Mouse (Mus musculus) hindbrain, embryonic 10.5 days (tissue): ENCODE measurements around the gene Phospho1. TPM values are rescaled to one million over a fixed set of nuclear protein-coding genes. Genes with fewer than 3 reads are reported as not detected.
A peak's percentile ranks its signal among the peaks of the same experiment; 100 is the strongest.
"Not testable (repeated sequence)": the region's sequence is repeated elsewhere in the genome, so short reads cannot be mapped to it uniquely, and the experiment has no call there.

Experiments used
- DNase-seq: peaks from one replicate; pipeline ENCODE4 v3.0.0-alpha.2; 2017; ENCODE audit warnings: low spot score
- H3K27ac ChIP-seq: fragments of 300-500 bp; sonication (generic); 2 replicates; pipeline ENCODE4 v1.5.1; 2016; ENCODE audit warnings: mild to moderate bottlenecking, moderate library complexity
- H3K27me3 ChIP-seq: fragments of 300-500 bp; sonication (generic); 2 replicates; pipeline ENCODE4 v1.6.1; 2016; ENCODE audit warnings: mild to moderate bottlenecking; ENCODE audit not compliant: poor library complexity, insufficient read depth, severe bottlenecking
- H3K36me3 ChIP-seq: fragments of 300-500 bp; sonication (generic); 2 replicates; pipeline ENCODE4 v1.6.1; 2016; ENCODE audit warnings: mild to moderate bottlenecking, moderate library complexity
- H3K4me1 ChIP-seq: fragments of 300-500 bp; sonication (generic); replicated peaks from 2 replicates; pipeline ENCODE4 v1.6.1; 2016; ENCODE audit warnings: mild to moderate bottlenecking
- H3K4me3 ChIP-seq: fragments of 300-500 bp; sonication (generic); 2 replicates; pipeline ENCODE4 v1.5.1; 2016; ENCODE audit warnings: mild to moderate bottlenecking, moderate library complexity
- H3K9me3 ChIP-seq: fragments of 300-500 bp; sonication (generic); 2 replicates; pipeline ENCODE4 v1.6.1; 2016; ENCODE audit warnings: mild to moderate bottlenecking, moderate library complexity
- WGBS: fragments of 180-500 bp; shearing (Covaris S2); methylation state at CpG from one replicate; pipeline ENCODE4 v1.1.7; 2016; 5-methylcytosine and 5-hydroxymethylcytosine counted together
- polyA plus RNA-seq: library from polyadenylated mRNA; unstranded; fragments of >200 nt; fragmentation: Nextera tagmentation; extraction: Ambion mirVana; gene quantifications from 2 replicates; pipeline ENCODE4 v1.2.1, GENCODE M21; 2016

Gene Phospho1
- polyA plus RNA-seq, 1 experiment from 2014 or later = 0.42 TPM

DNA sequence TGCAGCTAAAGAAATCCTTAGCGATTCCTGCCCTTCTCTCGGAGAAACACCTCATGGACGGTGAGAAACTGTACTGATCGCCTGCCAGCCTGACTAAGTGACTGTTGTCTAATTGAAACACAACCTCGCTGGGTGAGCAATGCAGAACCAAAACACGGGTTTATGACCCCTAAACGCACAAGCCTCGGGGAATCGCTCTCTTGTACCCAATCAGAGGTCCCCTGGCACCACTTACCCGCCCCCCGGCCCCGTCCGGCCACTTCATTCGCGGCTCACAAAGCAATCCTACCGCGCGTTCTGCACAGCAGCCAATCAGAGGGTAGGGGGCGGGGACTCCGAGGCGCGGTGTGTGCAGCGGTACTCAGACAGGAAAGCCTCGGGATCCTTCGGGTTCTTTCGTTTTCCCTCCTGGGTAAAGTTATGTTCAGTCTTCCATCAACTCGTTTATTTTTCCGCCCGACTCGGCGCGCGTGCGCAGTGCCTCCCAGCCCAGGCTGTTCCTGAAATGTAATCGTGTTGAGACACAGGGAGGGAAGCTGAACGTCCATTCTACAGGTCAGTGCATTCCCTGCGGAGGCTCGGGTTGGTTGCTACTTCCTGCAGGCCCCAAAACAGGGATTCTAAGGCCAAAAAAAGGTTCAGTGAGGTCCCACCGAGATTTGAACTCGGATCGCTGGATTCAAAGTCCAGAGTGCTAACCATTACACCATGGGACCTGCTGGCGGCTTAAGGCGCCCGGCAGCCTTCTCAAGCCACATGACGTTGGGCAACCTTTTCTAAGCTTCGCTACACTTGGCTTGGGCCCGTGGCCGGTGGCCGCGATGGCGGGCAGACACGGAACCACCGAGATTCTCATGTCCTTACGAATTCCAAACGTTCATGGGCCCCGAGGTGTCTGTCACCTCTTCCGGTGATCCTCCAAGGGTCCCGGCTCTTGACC, 34.5 kb downstream of the Phospho1 start:
- no peaks in the 10 kb centered on the region for H3K36me3 ChIP-seq
- WGBS = under 1% methylated on average over 58 of the region's 58 CpGs
- H3K4me3 ChIP-seq = peak overlapping the region; percentile 81
- 0 out of 2 replicates have a peak, but pooled peaks cover 4% of the 10 kb centered on the region for H3K9me3 ChIP-seq
- no peaks in the 10 kb centered on the region for H3K27me3 ChIP-seq
- H3K4me1 ChIP-seq = peaks cover 24% of the 10 kb centered on the region
- DNase-seq = peak; percentile 98
- peak overlapping the region; percentile 88 for H3K27ac ChIP-seq

DNA sequence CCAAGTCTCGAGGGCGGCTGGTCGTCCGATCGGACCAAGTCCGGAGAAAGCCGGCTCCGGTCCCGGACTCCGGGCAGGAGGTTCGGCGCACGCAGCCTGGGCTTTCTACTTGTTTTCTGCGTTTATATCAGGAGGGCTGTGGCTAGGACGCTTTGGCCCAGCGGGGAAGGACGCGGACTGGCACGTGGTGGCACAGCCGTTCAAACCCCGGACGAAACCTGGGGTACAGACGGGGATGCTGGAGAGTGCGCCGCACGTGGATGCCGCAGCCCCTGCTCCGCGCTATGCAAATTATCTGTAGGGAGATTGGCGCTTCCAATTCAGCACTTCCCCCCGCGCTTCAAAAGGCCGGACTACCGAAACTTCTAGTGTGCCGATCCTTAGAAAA, 35.2 kb downstream of the Phospho1 start:
- Histone ChIP-seq H3K4me1 (peaks cover 24% of the 10 kb centered on the region), H3K36me3 (no peaks in the 10 kb centered on the region)
- under 1% methylated on average over 35 of the region's 35 CpGs for WGBS

DNA sequence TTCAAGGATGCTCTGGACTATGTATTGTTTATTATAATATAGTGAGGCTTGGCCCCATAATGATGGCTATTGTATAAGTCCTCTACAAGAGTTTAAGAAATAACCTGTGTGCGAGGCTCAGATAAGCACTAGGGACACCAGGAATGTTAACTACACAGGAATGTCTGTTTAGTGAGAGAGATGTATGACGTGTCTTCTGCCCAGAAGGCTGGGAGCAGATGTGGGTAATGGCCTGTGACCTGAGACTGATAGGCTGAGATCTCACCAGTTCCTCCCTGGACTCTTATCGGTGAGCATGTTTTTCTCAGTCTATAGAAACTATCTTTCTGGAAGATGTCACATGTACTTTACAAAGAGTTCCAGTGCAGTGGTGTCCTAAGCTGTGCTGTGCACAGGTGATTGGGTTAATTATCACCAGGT, 35.8 kb downstream of the Phospho1 start:
- peak overlapping the region; percentile 88 for H3K27ac ChIP-seq

More for the DNA sequence above, 35.2 kb downstream of the Phospho1 start:
- Histone ChIP-seq H3K9me3 (no peaks in the 10 kb centered on the region), H3K27ac (peak overlapping the region; percentile 88), H3K4me3 (peak overlapping the region; percentile 81), H3K27me3 (no peaks in the 10 kb centered on the region)
- peak; percentile 83 for DNase-seq

DNA sequence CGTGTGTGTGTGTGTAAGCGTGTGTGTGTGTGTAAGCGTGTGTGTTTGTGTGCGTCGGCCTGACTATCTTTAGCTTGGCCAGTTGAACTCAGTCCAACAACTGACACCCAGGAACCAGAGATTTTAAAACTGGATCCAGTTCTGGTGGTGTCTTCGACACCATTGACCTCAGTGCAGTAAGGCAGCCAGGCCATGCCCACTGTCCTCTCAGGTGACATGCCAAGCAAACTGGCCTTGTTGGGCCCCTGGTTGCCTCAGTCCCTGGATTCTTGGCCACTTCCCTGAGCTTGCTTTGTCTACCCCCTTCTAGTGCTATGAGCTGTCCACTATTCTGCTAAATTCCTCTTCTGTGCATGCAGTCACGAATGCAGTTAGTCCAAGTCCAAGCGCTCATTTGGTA, 37.1 kb downstream of the Phospho1 start:
- no peak overlapping the region for H3K4me3 ChIP-seq
- H3K4me1 ChIP-seq = peaks cover 24% of the 10 kb centered on the region
- no peaks in the 10 kb centered on the region for H3K36me3 ChIP-seq
- H3K27me3 ChIP-seq = no peaks in the 10 kb centered on the region
- 91% methylated on average over 8 of the region's 8 CpGs for WGBS
- no peaks in the 10 kb centered on the region for H3K9me3 ChIP-seq
- no peak overlapping the region for H3K27ac ChIP-seq
- DNase-seq = no peak

More for the DNA sequence above, 35.8 kb downstream of the Phospho1 start:
- DNase-seq = no peak
- H3K4me1 ChIP-seq = peaks cover 24% of the 10 kb centered on the region
- H3K27me3 ChIP-seq = no peaks in the 10 kb centered on the region
- WGBS = 51% methylated on average over 3 of the region's 3 CpGs
- H3K9me3 ChIP-seq = no peaks in the 10 kb centered on the region
- H3K4me3 ChIP-seq = peak overlapping the region; percentile 81
- H3K36me3 ChIP-seq = no peaks in the 10 kb centered on the region

DNA sequence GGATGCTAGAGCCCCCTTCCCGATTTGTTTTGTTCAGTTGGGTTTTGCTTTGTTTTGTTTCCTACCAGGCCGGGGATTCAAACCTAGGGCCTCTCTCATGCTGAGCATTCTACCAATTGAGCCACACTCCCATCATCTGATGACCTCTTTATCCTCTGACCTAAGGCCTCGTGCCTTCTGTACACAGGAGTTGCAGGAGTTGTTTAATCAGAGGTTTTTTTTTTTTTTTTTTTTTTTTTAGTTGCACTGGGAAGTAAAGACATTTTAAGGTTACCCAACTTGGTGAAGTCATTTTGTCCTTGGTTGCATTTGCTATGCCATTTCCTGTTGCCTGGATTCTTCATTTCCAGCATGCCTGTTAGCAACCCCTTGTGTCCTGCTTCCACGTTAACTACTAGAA, 45.1 kb downstream of the Phospho1 start:
- Histone ChIP-seq H3K27ac (no peak overlapping the region), H3K36me3 (no peaks in the 10 kb centered on the region), H3K27me3 (peaks cover 3% of the 10 kb centered on the region; the same call in 1 of the 2 replicates), H3K4me1 (no peaks in the 10 kb centered on the region), H3K9me3 (no peaks in the 10 kb centered on the region), H3K4me3 (no peak overlapping the region)
- 83% methylated on average over 4 of the region's 4 CpGs for WGBS
- DNase-seq = no peak

DNA sequence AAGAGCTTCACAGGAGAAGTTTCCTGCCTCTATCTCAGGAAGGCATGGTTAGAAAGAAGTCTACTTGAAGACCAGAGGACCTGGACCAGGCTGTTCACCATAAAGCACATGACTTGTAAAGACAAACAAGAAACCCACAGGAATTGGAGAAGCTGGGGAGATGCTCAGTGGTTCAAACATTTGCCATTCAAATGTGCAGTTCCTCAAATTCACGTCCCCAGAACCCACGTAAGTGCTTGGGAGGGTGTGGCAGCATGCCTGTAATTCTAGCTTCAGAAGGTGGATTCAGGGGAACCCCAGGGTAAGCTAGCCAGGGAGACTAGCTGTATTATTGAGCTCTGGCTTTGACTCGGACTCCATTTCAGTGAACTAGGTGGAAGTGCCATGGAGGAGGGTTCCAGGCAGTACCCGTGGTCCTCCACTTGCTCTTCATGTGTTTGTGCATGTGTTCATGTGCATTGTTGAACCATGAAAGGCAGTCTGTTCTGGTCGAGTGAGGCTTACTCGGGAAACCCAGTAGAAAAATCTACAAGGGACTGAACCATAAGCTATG, 45.7 kb downstream of the Phospho1 start:
- Histone ChIP-seq H3K4me3 (no peak overlapping the region), H3K9me3 (no peaks in the 10 kb centered on the region), H3K4me1 (no peaks in the 10 kb centered on the region), H3K27me3 (peaks cover 3% of the 10 kb centered on the region; the same call in 1 of the 2 replicates), H3K27ac (no peak overlapping the region), H3K36me3 (no peaks in the 10 kb centered on the region)
- 77% methylated on average over 6 of the region's 6 CpGs for WGBS
- DNase-seq = no peak

DNA sequence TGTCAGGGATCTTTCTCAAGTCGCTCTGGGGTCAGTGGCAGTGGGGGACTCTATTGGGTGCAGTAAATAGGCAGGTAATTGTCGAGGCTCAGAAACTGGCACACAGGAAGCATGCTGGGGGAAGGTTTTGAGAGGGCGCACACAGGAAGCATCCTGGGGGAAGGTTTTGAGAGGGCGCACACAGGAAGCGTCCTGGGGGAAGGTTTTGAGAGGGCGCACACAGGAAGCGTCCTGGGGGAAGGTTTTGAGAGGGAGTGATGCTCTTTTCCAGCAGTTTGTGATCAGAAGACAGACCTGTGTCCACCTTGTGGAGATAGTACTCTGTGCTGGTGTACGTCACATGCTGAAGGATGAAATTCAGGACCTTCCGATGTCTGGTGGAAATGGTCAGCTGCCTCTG, 51.5 kb downstream of the Phospho1 start:
- Histone ChIP-seq H3K4me3 (0 out of 2 replicates have a peak overlapping the region, but pooled peaks have one; percentile 5), H3K27ac (no peak overlapping the region), H3K27me3 (peaks cover under 1% of the 10 kb centered on the region; the same call in 1 of the 2 replicates), H3K36me3 (no peaks in the 10 kb centered on the region), H3K9me3 (no peaks in the 10 kb centered on the region), H3K4me1 (no peaks in the 10 kb centered on the region)
- DNase-seq = no peak
- WGBS = 28% methylated on average over 9 of the region's 9 CpGs

DNA sequence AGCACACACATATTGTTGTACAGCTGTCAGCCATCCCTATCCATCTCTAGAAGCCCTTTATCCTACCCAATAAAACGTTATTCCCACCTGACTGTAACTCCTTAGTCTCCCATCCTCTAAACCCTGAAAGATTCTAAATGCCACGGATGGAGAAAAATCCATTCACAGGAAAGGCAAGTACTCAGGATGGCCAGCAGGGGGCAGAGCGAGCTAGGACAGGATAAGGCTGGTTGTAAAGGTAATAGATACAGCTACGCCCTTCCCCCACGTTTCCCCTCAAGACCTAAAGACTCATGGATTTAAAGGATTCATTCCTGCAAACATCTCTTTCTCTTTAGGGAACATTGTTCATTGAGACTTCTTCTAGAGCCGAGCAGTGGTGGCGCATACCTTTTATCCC, 52.0 kb downstream of the Phospho1 start:
- peak; percentile 64 for DNase-seq
- Histone ChIP-seq H3K4me3 (no peak overlapping the region), H3K9me3 (no peaks in the 10 kb centered on the region), H3K36me3 (no peaks in the 10 kb centered on the region), H3K4me1 (no peaks in the 10 kb centered on the region), H3K27me3 (peaks cover 4% of the 10 kb centered on the region), H3K27ac (no peak overlapping the region)
- 25% methylated on average over 7 of the region's 7 CpGs for whole genome bisulfite sequencing

DNA sequence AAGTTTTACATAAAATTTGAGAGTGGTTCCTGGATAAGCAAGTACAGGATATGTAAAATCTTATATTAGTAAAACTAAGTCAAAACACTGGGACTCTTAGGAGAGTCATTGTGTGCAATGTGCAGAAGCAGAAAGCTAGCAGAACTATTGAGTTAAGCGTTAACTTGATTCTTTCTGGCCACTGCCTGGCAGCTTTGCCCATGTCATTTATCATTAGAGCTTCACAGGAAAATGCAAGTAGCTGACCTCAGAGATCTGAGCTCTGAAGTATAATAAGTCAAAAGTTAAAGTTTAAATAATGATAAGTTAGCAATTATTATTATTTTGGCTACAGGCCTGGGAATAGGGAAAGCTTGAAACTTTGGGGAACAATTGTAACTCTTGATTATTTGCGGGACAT, 55.6 kb downstream of the Phospho1 start:
- DNase-seq, H3K27ac ChIP-seq, H3K4me3 ChIP-seq, H3K27me3 ChIP-seq, H3K4me1 ChIP-seq, H3K9me3 ChIP-seq, H3K36me3 ChIP-seq: not testable (repeated sequence)
- WGBS = 85% methylated on average over 2 of the region's 2 CpGs

Other genes with a start within 250 kb of the Phospho1 start
- 28.7 and 51.6 TPM in 2 replicates for gene Ngfr, start 236.8 kb upstream of the Phospho1 start, polyA plus RNA-seq
- gene Phb, start 157.5 kb upstream of the Phospho1 start, polyA plus RNA-seq = 222 and 248 TPM in 2 replicates
- 16.7 and 17.2 TPM in 2 replicates for gene Zfp652, start 111.8 kb upstream of the Phospho1 start, polyA plus RNA-seq
- 1.1 and 1.4 TPM in 2 replicates for gene B130006D01Rik, start 100.9 kb upstream of the Phospho1 start, polyA plus RNA-seq
- 7.9 and 8.4 TPM in 2 replicates for gene Gngt2, start 12.7 kb downstream of the Phospho1 start, polyA plus RNA-seq
- 3.5 and 4.4 TPM in 2 replicates for gene Abi3, start 18.0 kb downstream of the Phospho1 start, polyA plus RNA-seq
- gene B4galnt2, start 90.4 kb downstream of the Phospho1 start, polyA plus RNA-seq = 0.14 and 0.39 TPM in 2 replicates
- 167 and 186 TPM in 2 replicates for gene Igf2bp1, start 181.4 kb downstream of the Phospho1 start, polyA plus RNA-seq
- gene Gip, start 200.0 kb downstream of the Phospho1 start, polyA plus RNA-seq = not detected in 2 replicates
- 118 and 126 TPM in 2 replicates for gene Snf8, start 210.4 kb downstream of the Phospho1 start, polyA plus RNA-seq
- 28.6 and 28.7 TPM in 2 replicates for gene Ube2z, start 240.9 kb downstream of the Phospho1 start, polyA plus RNA-seq